Mouse (Mus musculus) adrenal gland, postnatal 25 days (tissue): ENCODE results near the gene Ippk. TPM values are rescaled to one million over a fixed set of nuclear protein-coding genes. Genes with fewer than 3 reads are reported as not detected.

ENCODE experiments used
- DNase-seq: peaks from one replicate; pipeline ENCODE4 v3.0.0; 2021; ENCODE audit warnings: mixed read lengths
- total RNA-seq: library from RNA; stranded (reverse); gene quantifications from 2 replicates; pipeline ENCODE4 v1.2.3, GENCODE M21; 2021

Ippk gene
- total RNA-seq, 1 experiment from 2014 or later = 24.1 TPM

- DNase-seq = no peak
These were observed 59.5 kb downstream of the Ippk start for GRCm38 (mm10) chr13:49480551-49480950.

- DNase-seq = no peak
These were observed 64.3 kb downstream of the Ippk start for GRCm38 (mm10) chr13:49485388-49485787.

- DNase-seq = no peak
These were observed 71.6 kb downstream of the Ippk start, which contains the start of gene Tes3-ps for GRCm38 (mm10) chr13:49492376-49493368. Gene Tes3-ps, plus strand, starts transcription at chr13:49493318.

- no peak for DNase-seq
These were observed 83.5 kb downstream of the Ippk start, which contains the start of gene Ecm2 for GRCm38 (mm10) chr13:49504510-49504909. Gene Ecm2, plus strand, starts transcription at chr13:49504810.

GRCm38 (mm10) chr13:49505776-49506175 is 84.7 kb downstream of the Ippk start:
- no peak for DNase-seq

GRCm38 (mm10) chr13:49507176-49507575 is 86.1 kb downstream of the Ippk start:
- DNase-seq = no peak

Other genes with a start within 250 kb of the Ippk start
- 47.6 and 55.2 TPM in 2 replicates for gene Ninj1, start 233.8 kb upstream of the Ippk start, total RNA-seq
- gene Card19, start 205.2 kb upstream of the Ippk start, total RNA-seq = 52.0 and 60.3 TPM in 2 replicates
- 0.43 and 0.95 TPM in 2 replicates for gene Susd3, start 172.5 kb upstream of the Ippk start, total RNA-seq
- gene Fgd3, start 100.9 kb upstream of the Ippk start, total RNA-seq = 1.5 and 2.8 TPM in 2 replicates
- 43.7 and 45.2 TPM in 2 replicates for gene Bicd2, start 79.7 kb upstream of the Ippk start, total RNA-seq
- 1.5 and 2.1 TPM in 2 replicates for gene Tes3-ps, start 72.1 kb downstream of the Ippk start, total RNA-seq
- gene Ecm2, start 83.6 kb downstream of the Ippk start, total RNA-seq = 3.9 and 5.5 TPM in 2 replicates
- 2.8 and 3.3 TPM in 2 replicates for gene Aspn, start 123.2 kb downstream of the Ippk start, total RNA-seq
- 1.1 and 1.6 TPM in 2 replicates for gene Omd, start 161.2 kb downstream of the Ippk start, total RNA-seq
- gene Ogn, start 186.8 kb downstream of the Ippk start, total RNA-seq = 23.6 and 24.7 TPM in 2 replicates
- gene Cenpp, start 231.5 kb downstream of the Ippk start, total RNA-seq = 2.9 and 4.7 TPM in 2 replicates
- gene Nol8, start 231.8 kb downstream of the Ippk start, total RNA-seq = 18.8 and 25.6 TPM in 2 replicates